Mouse (Mus musculus) forebrain, embryonic 11.5 days (tissue): Measurements from ENCODE around the gene Nupl1. TPM values are rescaled to one million over a fixed set of nuclear protein-coding genes. Genes with fewer than 3 reads are reported as not detected.
A peak's percentile ranks its signal among the peaks of the same experiment; 100 is the strongest.

ENCODE experiments used
- ATAC-seq: fragments of 200-750 bp; cut with Nextera tagmentation; replicated peaks from 2 replicates; pipeline ENCODE4 v1.8.0; 2017; ENCODE audit warnings: moderate TSS enrichment; ENCODE audit not compliant: low FRiP score
- DNase-seq: peaks from one replicate; pipeline ENCODE4 v3.0.0-alpha.2; 2017; ENCODE audit warnings: low spot score
- H3K27ac ChIP-seq: fragments of 300-500 bp; sonication (generic); 2 replicates; pipeline ENCODE4 v1.5.1; 2014; ENCODE audit warnings: low read depth, low read length
- H3K27me3 ChIP-seq: fragments of 300-500 bp; sonication (generic); 2 replicates; pipeline ENCODE4 v1.6.1; 2014; ENCODE audit warnings: mild to moderate bottlenecking, low read length, mixed read lengths; ENCODE audit not compliant: control insufficient read depth, insufficient read depth
- H3K36me3 ChIP-seq: fragments of 300-500 bp; sonication (generic); 2 replicates; pipeline ENCODE4 v1.6.1; 2014; ENCODE audit warnings: mild to moderate bottlenecking, low read length, moderate library complexity, mixed read lengths; ENCODE audit not compliant: control insufficient read depth, insufficient read depth
- H3K4me1 ChIP-seq: fragments of 300-500 bp; sonication (generic); replicated peaks from 2 replicates; pipeline ENCODE4 v1.6.1; 2014; ENCODE audit warnings: low read length, mixed read lengths; ENCODE audit not compliant: control insufficient read depth, insufficient read depth
- H3K4me2 ChIP-seq: fragments of 300-500 bp; sonication (generic); 2 replicates; pipeline ENCODE4 v1.6.1; 2014; ENCODE audit warnings: low read depth, mild to moderate bottlenecking, low read length, moderate library complexity, mixed read lengths; ENCODE audit not compliant: severe bottlenecking
- H3K4me3 ChIP-seq: fragments of 300-500 bp; sonication (generic); 2 replicates; pipeline ENCODE4 v1.5.1; 2014; ENCODE audit warnings: low read depth, low read length
- H3K9ac ChIP-seq: fragments of 300-500 bp; sonication (generic); 2 replicates; pipeline ENCODE4 v1.6.1; 2014; ENCODE audit warnings: low read length
- H3K9me3 ChIP-seq: fragments of 300-500 bp; sonication (generic); 2 replicates; pipeline ENCODE4 v1.6.1; 2016; ENCODE audit warnings: low read length, mixed read lengths; ENCODE audit not compliant: control insufficient read depth
- WGBS: fragments of 180-500 bp; shearing (Covaris S2); extraction: QIAGEN DNeasy Blood & Tissue Kit; methylation state at CpG from one replicate; pipeline ENCODE4 v1.1.7; 2014; 5-methylcytosine and 5-hydroxymethylcytosine counted together
- polyA plus RNA-seq: library from polyadenylated mRNA; unstranded; fragments of >200 nt; fragmentation: Nextera tagmentation; extraction: Ambion mirVana; gene quantifications from 2 replicates; pipeline ENCODE4 v1.2.1, GENCODE M21; 2014

Nupl1 gene
- polyA plus RNA-seq, 1 experiment from 2014 or later = not detected

DNA sequence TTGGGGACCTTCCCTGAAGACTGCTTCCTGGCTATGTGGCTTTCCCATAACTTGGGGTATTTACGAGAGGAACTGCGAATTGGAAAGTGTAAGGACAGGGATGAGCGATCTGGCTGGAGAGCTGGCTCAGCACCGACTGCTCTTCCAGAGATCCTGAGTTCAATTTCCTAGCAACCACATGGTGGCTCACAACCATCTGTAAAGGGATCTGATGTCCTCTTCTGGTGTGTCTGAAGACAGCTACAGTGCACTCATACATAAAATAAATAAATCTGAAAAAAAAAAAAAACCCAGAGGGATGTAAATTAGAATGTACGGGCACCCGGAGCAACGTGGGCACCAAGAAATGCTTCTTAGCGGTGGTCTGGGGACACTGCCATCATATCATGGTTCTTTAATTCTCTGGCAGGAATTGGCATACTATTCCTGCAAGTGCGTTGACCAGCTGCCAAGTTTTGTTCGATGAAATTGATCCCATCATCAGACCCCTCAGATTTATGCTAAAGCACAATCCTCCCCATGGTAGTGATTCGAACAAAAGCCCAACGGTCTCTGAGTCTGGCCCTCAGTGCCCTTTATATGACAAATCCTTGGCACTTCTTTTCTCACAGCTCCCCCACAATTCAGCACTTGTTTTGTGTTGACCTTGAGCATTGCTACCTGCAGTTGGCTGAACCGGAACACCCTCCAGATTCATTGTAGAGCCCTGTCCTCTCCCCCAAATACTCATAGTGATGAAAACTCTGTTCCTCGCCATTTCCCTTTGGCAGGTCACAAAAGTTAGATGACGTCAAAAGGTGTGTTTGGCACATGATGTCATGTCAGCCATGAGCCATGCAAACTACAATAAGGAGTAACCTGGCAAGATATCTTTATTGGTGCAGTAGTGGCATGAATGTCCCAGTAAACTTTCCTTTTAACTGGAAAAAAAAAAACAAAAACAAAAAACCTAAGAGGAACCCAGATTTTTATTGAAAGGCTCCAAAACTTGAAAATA lies 1.1 kb upstream of the Nupl1 start:
- no peak for DNase-seq
- WGBS = 22% methylated on average over 15 of the region's 15 CpGs

DNA sequence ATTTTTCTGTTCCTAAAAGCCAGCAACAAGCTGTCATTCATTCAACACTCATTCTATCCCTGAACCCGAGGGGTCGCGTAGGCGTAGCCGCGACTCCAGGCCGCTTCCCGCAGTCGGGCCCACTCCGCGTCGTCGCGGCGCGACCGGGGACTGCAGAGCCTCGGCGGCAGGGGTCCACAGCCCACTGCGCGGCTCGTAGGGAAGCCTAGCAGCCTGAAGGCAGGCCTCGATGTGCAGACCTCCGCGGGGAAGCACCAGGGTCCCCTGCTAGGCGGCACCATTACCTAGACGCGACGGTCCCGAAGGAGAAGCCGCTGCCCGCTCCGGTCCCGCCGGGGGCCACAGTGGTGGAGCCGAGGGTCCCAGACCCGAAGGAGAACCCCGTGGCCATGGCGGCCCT lies 352 bp downstream of the Nupl1 start:
- WGBS = under 1% methylated on average over 39 of the region's 39 CpGs
- Histone ChIP-seq H3K9me3 (no peaks in the 10 kb centered on the region), H3K4me3 (peak overlapping the region; percentile 96), H3K4me1 (peaks cover 4% of the 10 kb centered on the region; the same call in 1 of the 2 replicates), H3K4me2 (peak overlapping the region; percentile 64), H3K27ac (peak overlapping the region; percentile 82), H3K9ac (peak overlapping the region; percentile 98), H3K36me3 (no peaks in the 10 kb centered on the region), H3K27me3 (no peaks in the 10 kb centered on the region)
- no peak for DNase-seq
- peak; percentile 69 for ATAC-seq

More for the DNA sequence above, 1.1 kb upstream of the Nupl1 start:
- Histone ChIP-seq H3K9me3 (no peaks in the 10 kb centered on the region), H3K9ac (peak overlapping the region; percentile 75), H3K4me3 (peak overlapping the region; percentile 96), H3K36me3 (no peaks in the 10 kb centered on the region), H3K27me3 (no peaks in the 10 kb centered on the region), H3K27ac (peak overlapping the region; percentile 82; the same call in 1 of the 2 replicates), H3K4me2 (peak overlapping the region; percentile 64), H3K4me1 (peaks cover 4% of the 10 kb centered on the region; the same call in 1 of the 2 replicates)
- no peak for ATAC-seq

DNA sequence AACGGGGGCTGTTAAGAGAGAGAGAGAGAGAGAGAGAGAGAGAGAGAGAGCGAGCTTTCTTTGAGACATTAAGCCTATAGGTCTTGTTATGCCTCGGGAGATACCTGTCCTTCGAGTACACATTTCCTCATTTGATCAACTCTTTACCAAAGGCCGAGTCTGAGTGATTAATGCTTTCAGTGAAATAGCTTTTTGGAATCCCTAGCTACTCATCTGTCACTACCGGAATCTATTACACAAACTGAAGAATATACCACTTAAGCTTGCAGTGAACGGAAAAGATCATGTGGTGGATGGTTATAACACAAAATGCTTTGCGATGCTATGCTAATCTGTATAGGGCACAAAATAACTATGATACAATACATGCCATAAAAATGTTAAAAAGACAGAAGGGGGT lies 865 bp downstream of the Nupl1 start:
- H3K9ac ChIP-seq = peak overlapping the region; percentile 98
- 30% methylated on average over 8 of the region's 8 CpGs for WGBS
- H3K36me3 ChIP-seq = no peaks in the 10 kb centered on the region
- no peaks in the 10 kb centered on the region for H3K9me3 ChIP-seq
- no peak overlapping the region for H3K27ac ChIP-seq
- peak overlapping the region; percentile 64 for H3K4me2 ChIP-seq
- H3K4me1 ChIP-seq = peaks cover 4% of the 10 kb centered on the region; the same call in 1 of the 2 replicates
- no peaks in the 10 kb centered on the region for H3K27me3 ChIP-seq
- no peak for DNase-seq
- no peak for ATAC-seq
- peak overlapping the region; percentile 96 for H3K4me3 ChIP-seq

DNA sequence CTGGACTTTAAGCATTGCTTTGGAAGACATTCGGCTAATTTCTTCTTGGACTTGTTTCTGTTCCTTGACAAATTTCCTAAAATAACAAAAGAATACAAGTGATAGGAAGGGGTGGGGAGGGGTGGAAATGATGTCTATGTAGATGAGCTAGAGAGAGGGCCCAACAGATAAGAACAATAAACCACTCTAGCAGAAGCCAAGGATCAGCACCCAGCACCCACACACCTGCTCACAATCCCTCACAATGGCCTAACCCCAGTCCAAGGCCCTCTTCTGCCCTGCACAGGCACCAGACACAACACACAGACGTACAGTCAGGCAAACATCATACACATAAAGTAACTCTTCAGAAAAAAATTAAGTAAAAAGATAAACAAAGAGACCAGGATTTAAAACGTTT lies 12.7 kb downstream of the Nupl1 start:
- ATAC-seq (no peak), DNase-seq (no peak)
- H3K4me2 ChIP-seq = no peak overlapping the region
- H3K9ac ChIP-seq = no peak overlapping the region
- H3K36me3 ChIP-seq = peaks cover 8% of the 10 kb centered on the region; the same call in 1 of the 2 replicates
- no peaks in the 10 kb centered on the region for H3K9me3 ChIP-seq
- WGBS = 90% methylated on average over 3 of the region's 3 CpGs
- H3K4me3 ChIP-seq = no peak overlapping the region
- no peaks in the 10 kb centered on the region for H3K4me1 ChIP-seq
- H3K27ac ChIP-seq = no peak overlapping the region
- H3K27me3 ChIP-seq = no peaks in the 10 kb centered on the region

DNA sequence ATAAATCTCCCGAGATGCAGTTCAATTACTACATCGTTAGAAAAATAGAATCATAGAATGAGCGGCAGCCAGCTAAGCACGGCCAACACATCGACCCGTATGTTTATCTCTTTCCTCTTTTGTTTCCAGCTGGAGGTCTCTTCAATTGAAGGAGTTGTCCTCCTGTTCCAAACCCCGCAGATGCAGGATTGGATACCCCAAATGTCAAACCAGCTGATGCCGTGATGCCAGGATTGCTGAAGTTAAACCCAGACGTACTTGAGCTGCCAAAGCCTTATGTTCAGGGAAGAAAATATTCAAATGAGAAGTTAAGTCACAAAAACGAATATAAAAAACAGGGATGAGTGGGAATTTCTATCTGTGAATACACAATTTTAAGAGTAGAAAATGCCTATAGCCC lies 31.3 kb downstream of the Nupl1 start:
- H3K27me3 ChIP-seq = no peaks in the 10 kb centered on the region
- H3K4me2 ChIP-seq = no peak overlapping the region
- no peak overlapping the region for H3K9ac ChIP-seq
- no peak overlapping the region for H3K27ac ChIP-seq
- no peaks in the 10 kb centered on the region; the same call in 1 of the 2 replicates for H3K36me3 ChIP-seq
- H3K9me3 ChIP-seq = no peaks in the 10 kb centered on the region
- H3K4me1 ChIP-seq = no peaks in the 10 kb centered on the region
- no peak for ATAC-seq
- DNase-seq = no peak
- 92% methylated on average over 10 of the region's 10 CpGs for WGBS
- H3K4me3 ChIP-seq = no peak overlapping the region

DNA sequence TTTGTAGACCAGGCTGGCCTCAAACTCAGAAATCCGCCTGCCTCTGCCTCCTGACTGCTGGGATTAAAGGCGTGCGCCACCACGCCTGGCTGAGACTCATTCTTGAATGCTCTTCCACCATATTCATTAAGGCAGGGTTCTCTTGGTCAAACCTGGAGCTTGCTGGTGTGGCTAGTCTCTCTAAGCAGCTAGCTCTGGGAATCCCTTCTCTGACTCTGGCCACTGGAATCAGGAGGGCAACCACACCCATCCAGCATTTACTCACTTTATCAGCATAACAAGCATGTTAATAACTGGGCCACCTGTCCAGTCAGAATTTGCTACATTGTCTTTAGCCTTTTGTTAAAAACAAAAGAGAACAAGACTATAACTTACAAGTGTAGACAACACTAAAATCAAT lies 33.6 kb downstream of the Nupl1 start:
- H3K4me2 ChIP-seq = no peak overlapping the region
- H3K4me3 ChIP-seq = no peak overlapping the region
- no peaks in the 10 kb centered on the region for H3K27me3 ChIP-seq
- H3K27ac ChIP-seq = no peak overlapping the region
- 94% methylated on average over 4 of the region's 4 CpGs for WGBS
- no peaks in the 10 kb centered on the region for H3K9me3 ChIP-seq
- no peak for DNase-seq
- ATAC-seq = no peak
- H3K36me3 ChIP-seq = no peaks in the 10 kb centered on the region; the same call in 1 of the 2 replicates
- no peaks in the 10 kb centered on the region for H3K4me1 ChIP-seq
- no peak overlapping the region for H3K9ac ChIP-seq

DNA sequence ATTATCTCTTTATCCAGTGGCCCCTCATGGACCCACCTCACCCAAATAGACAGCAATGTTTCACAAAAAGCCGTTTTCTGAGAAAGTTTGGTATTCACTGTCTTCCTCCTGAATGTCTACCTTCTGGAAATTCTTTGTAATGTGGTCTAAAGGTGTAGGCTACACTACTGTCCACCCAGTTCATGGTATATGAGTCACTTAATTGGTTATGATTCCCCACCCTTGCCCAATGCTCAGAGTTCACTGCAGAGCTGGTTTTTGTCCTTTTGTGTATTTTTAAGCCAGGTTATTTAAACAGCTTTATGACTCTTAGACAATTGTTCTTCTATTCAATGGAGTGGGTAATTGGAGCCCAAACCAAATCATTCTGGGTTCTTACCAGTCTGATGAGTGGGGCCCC lies 35.1 kb downstream of the Nupl1 start:
- Histone ChIP-seq H3K4me3 (no peak overlapping the region), H3K9me3 (no peaks in the 10 kb centered on the region), H3K36me3 (no peaks in the 10 kb centered on the region; the same call in 1 of the 2 replicates), H3K27me3 (no peaks in the 10 kb centered on the region), H3K9ac (no peak overlapping the region), H3K4me2 (no peak overlapping the region), H3K4me1 (no peaks in the 10 kb centered on the region), H3K27ac (no peak overlapping the region)
- DNase-seq = no peak
- 97% methylated on average over 1 of the region's 1 CpGs for WGBS
- no peak for ATAC-seq

DNA sequence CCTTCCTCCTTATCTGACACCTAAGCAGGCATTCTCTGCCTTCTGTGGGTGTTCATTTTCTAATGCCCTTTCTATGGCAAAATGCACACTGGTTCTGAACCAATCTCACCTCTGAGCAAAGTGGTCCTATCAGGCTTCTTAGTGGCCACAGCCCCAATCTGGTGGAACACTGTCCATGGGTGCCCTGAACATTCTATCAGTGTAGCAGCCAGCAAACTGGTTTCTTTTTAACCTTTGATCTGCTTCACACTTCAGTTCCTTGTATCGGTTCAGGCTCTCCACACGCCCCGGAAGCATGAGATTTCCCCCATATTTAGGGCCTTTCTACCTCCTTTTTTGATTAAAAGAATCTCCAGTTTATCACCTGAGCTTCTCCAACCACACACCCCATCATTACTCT lies 36.2 kb downstream of the Nupl1 start:
- ATAC-seq (no peak), DNase-seq (no peak)
- Histone ChIP-seq H3K27me3 (no peaks in the 10 kb centered on the region), H3K27ac (no peak overlapping the region), H3K4me3 (no peak overlapping the region), H3K9me3 (no peaks in the 10 kb centered on the region), H3K4me2 (no peak overlapping the region), H3K36me3 (no peaks in the 10 kb centered on the region; the same call in 1 of the 2 replicates), H3K9ac (no peak overlapping the region), H3K4me1 (no peaks in the 10 kb centered on the region)
- WGBS = 91% methylated on average over 3 of the region's 3 CpGs
